Mouse (Mus musculus) brain, adult 2 months (tissue): ENCODE data around the gene Macrod2.
A peak's percentile ranks its signal among the peaks of the same experiment; 100 is the strongest.

Experiments used
- DNase-seq: peaks from one replicate; pipeline ENCODE4 v3.0.0; 2011; ENCODE audit warnings: low read depth, low spot score

Gene Macrod2

DNA sequence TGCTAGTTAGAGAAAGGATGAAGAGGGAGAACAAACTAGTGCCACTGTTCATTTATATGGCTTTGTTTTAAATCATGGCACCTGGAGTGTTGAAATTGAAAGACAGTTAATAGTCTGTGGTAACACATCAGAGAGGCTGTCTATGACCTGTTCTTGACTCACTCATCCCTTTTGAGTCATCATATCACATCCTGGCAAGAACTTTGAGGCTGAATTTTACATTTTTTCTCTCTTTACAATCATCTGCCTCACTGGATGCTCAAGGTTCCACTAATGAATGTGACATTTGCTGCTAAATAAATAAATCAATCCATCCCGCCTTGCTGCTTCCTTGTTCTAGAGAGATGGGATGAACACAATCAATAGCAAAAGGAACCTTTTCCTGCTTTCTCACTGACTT, 1068.8 kb downstream of the Macrod2 start:
- DNase-seq: no peak

DNA sequence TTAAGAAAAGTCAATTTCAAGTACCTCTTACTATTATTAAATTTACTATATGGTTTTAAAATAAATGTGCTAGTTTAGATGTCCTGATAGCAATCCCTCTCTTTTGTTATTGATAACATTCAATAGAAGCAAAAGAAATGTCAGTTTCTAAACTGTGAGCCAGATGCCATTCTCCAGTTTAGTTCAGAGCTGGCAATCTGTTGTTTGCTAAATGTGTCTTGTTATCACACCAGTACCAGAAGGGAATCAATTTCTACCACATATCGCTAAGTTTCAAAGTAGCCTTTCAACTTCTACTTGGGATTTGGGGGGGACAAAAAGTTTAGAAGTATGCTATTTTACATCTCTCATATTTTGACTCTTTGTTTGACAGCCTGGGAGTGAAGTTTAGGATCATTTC, 1077.7 kb downstream of the Macrod2 start:
- DNase-seq: peak; percentile 29

DNA sequence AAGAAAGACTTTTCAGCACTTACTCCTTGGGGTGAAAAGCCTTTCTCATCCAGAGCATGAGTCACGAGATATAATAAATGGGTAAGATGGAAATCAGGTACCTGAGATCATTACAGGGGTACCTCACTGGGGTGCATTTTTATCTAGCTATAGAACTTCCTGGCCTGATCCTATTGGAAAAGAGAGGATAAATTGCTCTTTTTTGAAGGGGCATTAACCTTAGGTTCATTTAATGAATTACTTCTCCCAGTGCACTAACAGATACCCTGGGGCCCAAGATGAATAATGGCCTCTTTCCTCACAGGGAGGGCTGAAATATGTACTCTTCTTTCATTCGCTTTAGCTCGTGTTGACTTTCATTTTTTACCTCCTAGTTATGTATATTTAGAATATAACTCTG, 1082.5 kb downstream of the Macrod2 start:
- DNase-seq: no peak

DNA sequence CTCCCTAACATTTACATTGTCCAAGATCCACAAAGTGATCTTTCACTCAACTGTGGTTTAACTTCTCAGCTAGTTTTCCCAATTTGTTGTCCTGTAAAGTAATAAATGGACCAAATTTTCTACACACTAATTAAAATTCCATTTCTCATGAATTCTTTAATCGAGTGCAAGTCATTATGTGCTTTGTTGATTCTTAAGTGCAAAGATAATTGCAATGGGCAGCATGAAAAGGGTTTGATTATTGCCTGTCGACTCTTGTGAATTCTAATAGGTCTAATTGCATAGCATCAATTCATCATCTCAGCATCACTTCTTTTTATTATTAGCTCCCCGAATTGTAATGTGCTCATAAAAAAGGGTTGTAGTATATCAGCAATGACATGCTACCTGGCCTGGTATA, 1095.4 kb downstream of the Macrod2 start:
- no peak for DNase-seq

DNA sequence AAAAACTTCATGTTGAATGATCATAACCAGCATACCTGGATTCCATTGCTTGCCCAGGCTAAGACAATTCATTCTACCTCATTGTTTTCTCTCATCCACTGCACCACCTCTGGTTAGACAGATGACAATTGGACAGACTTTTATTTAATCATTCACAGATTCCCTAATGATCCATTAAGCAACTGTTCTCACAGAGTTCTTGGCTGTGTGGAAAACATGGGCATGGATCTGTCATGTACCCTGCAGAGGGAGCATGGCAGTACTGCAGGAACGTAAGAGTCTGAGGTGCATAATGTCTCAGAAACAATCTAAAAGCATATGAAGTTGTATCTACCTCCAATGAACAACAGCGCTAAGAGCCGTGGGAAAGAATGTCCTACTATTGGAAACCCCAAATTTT, 1110.3 kb downstream of the Macrod2 start:
- no peak for DNase-seq

DNA sequence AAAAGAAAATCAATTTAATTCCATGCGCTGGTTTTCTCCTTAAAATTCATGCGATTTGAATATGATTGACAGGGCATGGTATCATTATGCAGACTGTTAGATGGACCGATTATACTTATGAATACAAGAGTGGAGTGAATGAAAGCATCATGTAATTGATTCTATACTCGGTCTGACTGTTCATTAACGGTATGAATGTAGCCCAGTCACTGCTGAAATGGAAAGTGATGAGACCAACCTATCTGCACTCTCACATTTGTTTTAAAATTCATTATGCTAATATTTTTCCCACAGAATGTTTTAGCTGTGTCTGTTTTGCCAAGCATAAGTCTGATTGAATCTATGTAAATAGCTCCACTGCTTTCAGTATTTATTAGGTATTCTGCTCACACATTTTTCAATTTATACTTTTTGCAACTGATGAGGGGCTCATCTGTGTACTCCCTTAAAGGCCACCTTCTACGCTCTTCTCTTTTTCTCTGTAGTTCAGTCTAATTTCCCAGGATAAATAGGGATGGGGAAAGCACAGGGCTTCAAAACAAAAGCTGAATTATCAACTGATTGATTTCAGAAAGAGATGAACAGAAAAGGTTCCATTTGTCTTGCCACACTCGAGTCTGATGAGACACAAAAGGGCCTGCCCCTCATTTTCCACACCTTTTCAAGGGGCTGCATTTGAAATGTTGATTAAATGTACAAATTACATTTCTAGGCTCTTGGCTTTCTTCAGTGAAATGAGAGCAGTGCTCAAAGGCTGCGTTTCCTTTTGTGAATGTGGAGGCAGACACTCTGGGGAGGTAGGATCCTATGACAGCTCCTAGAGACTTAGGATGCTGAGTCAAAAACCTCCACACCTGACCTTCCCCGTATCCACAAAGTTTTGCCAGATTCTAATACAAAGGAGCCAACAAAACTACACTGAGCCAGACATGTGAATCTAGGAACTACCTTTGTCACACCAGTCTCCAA, 1113.1 kb downstream of the Macrod2 start:
- DNase-seq: no peak

DNA sequence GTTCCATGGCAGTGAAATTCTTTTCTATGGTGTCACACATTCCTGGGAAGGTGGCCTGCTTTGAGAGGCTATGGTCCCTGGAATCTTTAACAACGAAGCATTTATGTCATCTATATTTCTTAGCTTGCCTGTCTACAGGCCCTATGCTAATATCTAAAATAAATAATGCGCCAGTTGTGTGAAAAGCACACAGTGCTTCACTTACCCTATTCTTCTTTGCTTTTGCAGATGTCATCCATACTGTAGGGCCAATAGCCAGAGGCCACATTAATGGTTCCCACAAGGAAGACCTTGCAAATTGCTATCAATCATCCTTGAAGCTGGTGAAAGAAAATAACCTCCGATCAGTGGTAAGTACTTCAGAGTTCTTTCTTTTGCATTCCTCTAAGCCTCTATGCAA, 1119.9 kb downstream of the Macrod2 start:
- DNase-seq: no peak

DNA sequence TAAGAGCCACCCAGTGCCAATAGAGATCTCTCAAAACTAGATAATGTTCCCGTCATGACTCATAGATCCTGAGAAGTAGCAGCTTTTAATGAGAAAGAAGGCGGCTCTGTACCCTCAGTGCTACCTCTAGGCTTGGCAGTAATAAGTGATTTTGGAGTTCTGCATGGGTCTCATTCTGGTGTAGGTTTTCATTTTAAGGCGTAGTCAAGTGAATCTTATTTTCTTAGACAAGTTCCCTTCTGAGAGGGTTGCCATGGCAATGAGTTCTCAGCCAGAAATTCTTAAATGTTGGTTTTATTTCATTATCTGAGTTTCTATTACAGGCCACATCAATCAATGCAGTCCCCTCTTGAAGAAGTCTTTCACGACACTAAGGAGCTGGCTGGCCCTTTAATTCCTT, 1127.0 kb downstream of the Macrod2 start:
- DNase-seq: peak; percentile 80

DNA sequence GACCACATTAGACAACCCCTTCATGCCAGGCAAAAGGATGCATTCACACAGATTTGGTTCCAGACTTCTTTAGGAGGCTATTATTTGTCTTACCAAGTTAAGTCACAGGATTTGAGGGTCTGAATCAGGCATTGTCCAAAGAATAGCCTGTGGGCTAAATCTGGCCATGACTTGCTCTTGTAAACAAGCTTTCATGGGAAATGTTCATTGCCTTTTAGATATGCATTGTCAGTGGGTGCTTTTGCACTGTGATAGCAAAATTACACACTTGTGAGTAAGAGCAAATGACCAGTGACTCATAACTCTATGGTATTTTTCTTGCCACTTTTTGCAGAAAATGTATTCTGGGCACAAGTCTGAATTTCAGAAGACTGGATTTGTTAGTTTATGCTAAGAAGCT, 1150.8 kb downstream of the Macrod2 start:
- DNase-seq: peak; percentile 53

DNA sequence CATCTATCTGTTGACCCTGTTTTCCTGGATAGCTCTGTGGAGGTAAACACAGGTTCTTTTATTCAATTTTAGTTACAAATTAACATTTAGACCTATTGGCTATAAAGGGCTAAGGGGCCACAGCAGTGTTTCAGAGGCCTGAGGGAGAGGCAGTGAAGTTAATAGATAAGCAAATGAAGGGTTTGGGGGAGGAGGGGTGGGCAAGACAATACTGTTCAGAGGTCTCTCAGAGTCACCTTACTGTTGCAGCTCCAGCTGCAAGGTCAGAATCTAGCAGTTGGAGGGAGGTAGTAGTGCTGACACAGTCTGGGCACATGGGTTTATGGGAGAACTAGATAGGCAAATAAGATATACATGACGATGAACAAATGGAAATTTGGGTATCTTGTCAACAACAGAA, 1156.6 kb downstream of the Macrod2 start:
- no peak for DNase-seq

DNA sequence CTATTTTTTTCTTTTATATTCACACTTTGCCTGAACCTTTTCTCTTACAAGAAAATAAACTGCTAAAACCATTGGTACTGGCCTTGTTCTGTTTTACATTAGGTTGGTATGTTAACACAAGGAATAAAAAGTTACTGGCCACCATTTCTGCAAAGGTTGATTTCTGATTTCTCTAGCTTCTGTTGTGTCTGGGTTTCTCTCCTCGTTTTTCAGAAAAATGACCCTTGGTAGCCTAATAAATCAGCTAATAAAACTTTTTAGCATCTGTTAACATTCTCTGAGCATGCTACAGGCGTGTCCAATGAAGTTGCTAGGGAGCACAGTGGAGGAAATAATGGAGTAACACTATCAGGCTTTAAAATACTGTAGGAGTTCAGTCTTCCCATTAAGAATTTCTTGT, 1161.6 kb downstream of the Macrod2 start:
- DNase-seq: no peak

DNA sequence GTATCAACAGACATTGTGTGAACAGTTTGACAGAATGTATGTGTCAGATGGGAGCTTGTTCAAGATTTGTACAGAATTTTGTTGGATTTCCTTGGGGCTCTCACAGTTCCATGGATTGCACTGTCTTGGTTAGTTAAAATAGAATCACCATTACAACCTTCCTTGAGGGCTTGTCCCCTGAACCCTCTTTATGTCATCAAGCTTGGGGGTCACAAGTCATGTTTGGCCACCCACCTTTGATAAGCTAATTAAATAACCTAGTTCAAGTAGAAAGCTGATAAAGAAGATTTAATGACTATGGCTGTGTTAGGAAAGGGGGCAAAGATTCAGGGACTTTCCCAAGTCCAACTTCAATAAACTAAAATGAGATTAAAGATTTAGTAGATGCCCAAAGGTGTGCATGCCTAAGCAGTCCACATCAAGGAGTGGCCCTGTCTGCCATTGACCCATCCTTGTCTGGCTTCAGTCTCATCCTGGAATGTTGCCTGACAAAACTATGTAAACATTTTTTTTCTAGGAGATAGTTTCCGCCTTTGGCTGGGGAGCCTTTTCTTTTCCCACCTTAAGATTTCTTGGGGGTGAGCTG, 1163.2 kb downstream of the Macrod2 start:
- no peak for DNase-seq

DNA sequence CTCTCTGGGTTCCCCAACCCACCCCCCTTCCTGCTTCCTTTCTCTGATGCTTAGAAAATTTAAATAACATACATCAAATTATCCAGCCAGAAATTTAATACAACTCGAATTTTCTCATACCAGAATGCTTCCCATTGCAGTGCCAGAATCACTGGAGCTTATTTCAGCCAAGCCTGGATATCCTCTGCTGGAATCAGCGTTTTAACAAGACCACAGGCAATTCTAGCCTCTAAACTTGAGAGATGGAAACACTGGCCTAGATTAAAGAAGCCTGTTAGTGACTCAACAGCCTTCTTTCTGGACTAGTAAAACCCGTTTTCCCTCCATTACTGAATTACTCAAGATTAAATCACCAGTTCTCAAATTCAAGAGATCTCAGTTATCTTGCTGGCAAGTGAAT, 1170.9 kb downstream of the Macrod2 start:
- DNase-seq: no peak

DNA sequence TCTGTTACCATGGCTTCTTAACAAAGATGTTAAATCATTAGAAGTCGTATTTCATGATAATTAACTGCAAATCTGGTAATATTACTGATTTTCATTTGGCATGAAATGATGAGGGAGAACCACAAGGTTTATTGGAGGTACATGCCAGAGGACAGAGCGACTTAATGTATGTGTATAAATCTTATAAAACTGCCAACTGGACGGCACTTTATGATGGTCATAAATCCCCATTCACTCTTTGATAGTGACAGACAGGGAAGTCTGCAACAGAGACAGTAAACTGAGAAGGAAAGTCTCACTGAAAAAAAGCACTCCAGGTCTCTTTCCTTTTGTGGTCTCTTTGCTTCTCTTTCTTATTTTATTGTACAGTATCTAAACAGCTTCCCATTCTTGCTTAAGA, 1176.3 kb downstream of the Macrod2 start:
- no peak for DNase-seq

DNA sequence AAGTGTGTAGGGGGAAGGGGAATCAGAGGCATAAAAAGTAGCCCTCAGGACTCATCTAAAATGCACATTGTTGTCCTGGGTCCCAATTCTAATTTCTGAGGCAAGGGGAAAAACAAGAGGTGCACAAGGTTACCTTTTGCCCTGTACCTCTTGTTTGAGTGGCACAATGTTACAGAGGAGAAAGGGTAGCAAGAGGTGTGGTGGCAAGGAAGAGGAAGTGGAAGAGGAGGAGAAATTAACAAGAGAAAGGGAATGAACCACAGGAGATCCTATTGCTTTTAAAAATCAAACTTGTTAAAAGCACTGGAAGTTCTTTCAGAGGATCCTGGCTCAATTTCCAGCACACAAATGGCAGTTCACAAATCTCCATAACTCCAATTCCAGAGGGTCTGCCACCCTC, 1183.1 kb downstream of the Macrod2 start:
- no peak for DNase-seq

DNA sequence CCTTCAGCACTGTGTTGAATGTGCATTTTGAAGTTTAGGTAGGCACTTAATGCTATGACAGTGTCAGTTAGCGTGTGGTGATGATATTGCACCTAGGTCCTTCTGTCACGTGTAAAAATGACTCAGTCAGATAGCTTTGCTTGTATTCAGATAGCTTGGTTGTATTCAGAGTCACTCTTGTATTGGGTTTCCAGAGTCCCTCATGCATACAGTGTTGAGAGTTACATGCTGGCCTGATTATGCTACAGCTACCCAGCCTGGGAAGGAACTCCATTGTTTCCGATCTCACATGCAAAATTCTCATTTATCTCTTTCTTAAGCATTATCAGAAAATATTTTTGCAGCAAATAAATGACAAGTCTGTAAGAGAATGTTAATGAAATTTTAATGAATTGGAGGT, 1187.3 kb downstream of the Macrod2 start:
- no peak for DNase-seq

DNA sequence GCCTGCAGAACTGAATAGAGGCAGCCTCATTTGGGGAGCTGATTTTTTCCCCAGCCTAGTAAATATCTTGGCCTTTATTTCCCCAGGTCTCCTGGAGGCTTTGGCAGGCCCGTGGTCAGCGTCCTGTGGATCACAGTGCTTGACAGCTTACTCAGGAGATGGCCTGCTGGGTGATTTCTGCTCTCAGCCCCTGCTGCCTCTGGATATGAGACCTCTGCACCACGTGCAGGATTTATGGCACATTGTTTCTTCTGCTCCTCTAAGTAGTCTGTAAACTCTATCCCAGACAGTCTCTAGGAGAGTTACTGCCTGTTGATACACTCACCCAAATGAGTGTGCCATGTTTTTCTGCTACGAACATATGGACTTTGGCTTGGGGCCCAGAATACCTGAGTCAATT, 1187.8 kb downstream of the Macrod2 start:
- DNase-seq: peak; percentile 43

DNA sequence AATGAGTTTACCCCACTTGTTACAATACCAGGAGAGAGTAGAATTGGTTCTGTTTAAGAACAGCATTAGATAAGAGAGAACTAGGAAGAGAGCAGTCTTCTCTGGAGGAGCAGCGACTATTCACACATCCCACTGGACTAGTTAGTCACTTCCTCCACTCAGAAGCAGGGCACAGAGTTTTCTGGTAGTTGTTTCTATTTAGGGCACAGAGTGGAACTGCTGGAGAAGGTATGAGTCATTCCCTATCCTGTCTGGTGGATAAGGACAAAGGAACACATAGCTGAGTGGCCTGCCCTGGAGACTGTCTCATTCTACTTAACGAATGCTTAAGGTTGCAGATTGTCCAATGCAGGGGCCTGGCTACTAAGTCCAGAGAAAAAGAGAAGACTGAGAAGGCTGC, 1192.2 kb downstream of the Macrod2 start:
- DNase-seq: peak; percentile 93

DNA sequence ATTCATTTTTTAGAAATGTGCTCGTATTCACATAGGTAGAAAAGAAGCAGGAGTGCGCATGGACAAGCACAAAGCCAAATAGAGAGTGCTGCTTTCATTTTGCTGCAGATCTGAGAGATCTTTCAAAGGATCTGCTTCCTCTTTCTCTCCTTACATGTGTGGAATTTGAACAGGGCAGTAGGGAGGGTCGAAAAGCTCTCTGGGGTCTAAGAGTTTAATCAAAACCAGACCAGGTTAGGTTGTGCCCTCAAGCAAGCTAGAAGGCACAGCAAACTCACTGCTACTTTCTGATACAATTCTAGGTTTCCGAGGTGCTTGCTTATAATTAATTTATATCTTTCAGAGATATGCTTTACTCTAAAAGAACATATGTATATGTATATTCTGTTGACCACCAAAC, 1196.2 kb downstream of the Macrod2 start:
- no peak for DNase-seq

DNA sequence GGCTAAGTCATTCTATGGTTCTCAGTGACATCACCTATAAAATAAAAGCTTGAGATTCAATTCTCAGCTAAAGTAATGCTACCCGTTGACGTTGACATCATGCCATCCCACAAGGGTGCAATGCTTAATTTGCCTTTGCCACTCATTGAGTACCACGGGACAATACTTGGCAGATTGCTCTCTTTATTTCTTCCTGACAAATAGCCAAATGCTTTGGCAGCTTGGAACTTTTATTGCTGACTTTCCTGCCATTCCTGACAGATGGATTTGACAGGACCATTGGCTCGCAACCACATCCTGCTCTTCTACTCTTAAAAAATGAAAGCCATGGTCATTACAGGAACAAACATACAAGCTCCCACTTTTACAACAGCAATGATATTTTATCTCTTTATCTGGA, 1199.7 kb downstream of the Macrod2 start:
- DNase-seq: peak; percentile 20

DNA sequence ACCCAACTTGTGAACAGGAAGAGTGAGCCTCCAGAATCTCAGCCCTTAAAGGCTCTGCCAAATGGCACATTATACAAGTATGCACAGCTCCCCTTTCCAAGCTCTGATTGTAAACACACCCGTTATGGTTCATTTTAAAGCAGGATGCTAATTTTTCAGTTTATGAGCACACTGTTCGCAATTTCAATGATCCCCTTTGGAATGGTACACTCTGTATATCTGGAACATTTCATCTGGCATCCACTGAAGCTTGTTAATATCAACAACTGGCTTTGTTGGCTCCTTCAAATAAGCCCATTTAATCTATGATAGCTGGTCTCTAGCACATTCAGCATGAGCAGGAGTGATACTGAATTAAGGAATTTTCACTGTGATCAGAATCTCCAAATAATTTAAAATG, 1222.6 kb downstream of the Macrod2 start:
- DNase-seq: peak; percentile 37

DNA sequence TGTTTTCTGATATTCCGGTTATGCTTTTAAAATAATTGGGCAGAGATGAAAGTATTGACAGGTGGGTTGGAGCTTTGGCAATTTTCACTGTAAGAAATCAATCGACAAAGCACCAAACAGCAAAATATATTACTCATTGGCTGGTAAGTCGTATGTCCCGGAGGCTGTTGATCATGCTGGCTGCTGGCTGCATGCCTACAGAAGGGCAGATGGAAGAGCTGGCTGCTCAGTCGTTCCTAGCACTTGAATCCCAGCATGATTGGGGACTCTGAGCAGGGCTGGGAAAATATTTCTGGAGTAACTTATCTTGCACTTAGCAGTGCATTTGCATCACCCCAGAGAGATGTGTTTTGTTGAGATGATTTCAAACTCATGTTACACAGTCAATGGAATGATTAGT, 1223.1 kb downstream of the Macrod2 start:
- peak; percentile 96 for DNase-seq

DNA sequence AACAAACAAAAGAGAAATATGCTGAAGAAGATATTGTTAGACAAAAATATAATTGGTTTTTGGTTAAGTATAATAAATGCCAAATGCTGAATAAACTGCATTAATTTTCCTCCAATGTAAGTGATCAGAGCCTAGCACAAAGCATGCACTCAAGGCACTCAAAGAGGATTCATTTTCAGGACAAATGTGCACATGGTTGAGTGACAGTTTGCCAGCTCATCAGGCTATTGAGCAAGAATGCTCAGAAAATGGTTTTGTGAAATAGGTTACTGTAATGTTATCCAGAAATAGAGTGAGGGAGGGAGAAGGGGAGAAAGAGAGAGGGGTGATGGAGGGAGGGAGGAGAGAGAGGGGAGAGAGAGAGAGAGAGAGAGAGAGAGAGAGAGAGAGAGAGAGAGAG, 1268.9 kb downstream of the Macrod2 start:
- peak; percentile 16 for DNase-seq
